Mouse (Mus musculus): Measurements from ENCODE around the gene Dcaf1. TPM values are rescaled to one million over a fixed set of nuclear protein-coding genes. Genes with fewer than 3 reads are reported as not detected.

Gene Dcaf1
- total RNA-seq, 2 experiments from 2014 or later: 31.6 to 44.6 TPM

GRCm38 (mm10) chr9:106908174-106908573, 86.5 kb downstream of the Dcaf1 start:
- no peak for DNase-seq

DNA sequence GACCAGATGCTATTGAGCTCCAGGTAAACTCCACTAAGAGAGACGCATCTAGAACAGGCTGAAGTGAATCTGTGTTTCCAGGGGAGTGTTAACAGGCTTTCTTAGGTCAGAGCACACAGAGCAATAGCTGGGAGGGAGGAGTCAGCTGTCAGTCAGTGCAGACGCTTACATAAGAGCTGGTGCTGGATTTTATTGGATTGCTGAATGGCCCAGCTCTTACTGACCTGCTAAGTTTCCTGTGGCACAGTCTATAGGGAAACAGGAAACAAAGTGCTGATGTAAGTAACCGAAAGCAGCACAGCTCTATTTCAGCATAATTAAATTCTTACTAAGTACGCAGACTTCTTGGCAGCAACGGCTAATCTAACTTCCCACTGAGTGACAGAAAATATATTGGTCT, 87.0 kb downstream of the Dcaf1 start:
- no peak for DNase-seq

- DNase-seq: no peak
Observed at GRCm38 (mm10) chr9:106911624-106912023, 90.0 kb downstream of the Dcaf1 start.

GRCm38 (mm10) chr9:106913759-106914158, 92.1 kb downstream of the Dcaf1 start:
- no peak for DNase-seq

- DNase-seq: no peak
Observed at GRCm38 (mm10) chr9:106914878-106915277, 93.2 kb downstream of the Dcaf1 start.

Other genes with a start within 250 kb of the Dcaf1 start
- not detected for gene Iqcf6, start 195.3 kb upstream of the Dcaf1 start, total RNA-seq (2021)
- 10 to 100 TPM; 64.9 to 80.7 TPM for gene Grm2, start 165.8 kb upstream of the Dcaf1 start, total RNA-seq (2021)
- gene Tex264, start 135.9 kb upstream of the Dcaf1 start, total RNA-seq (2021): 10 to 100 TPM; 90.6 to 95.8 TPM
- 10 to 100 TPM; 16.8 to 17.8 TPM for gene Rad54l2, start 32.7 kb upstream of the Dcaf1 start, total RNA-seq (2021)
- gene Rbm15b, start 65.6 kb downstream of the Dcaf1 start, total RNA-seq (2021): 10 to 100 TPM; 48.6 to 57.0 TPM
- gene Manf, start 70.1 kb downstream of the Dcaf1 start, total RNA-seq (2021): 100 to 1,000 TPM; 152 to 209 TPM

All from layer of hippocampus, postnatal 36 days (tissue).